Mouse (Mus musculus) neural tube, embryonic 10.5 days (tissue): ENCODE results near the gene Smarcb1.

ENCODE experiments used
- DNase-seq: peaks from one replicate; pipeline ENCODE4 v3.0.0-alpha.2; 2017; ENCODE audit warnings: low spot score; ENCODE audit errors: extremely low spot score

The Smarcb1 gene

DNA sequence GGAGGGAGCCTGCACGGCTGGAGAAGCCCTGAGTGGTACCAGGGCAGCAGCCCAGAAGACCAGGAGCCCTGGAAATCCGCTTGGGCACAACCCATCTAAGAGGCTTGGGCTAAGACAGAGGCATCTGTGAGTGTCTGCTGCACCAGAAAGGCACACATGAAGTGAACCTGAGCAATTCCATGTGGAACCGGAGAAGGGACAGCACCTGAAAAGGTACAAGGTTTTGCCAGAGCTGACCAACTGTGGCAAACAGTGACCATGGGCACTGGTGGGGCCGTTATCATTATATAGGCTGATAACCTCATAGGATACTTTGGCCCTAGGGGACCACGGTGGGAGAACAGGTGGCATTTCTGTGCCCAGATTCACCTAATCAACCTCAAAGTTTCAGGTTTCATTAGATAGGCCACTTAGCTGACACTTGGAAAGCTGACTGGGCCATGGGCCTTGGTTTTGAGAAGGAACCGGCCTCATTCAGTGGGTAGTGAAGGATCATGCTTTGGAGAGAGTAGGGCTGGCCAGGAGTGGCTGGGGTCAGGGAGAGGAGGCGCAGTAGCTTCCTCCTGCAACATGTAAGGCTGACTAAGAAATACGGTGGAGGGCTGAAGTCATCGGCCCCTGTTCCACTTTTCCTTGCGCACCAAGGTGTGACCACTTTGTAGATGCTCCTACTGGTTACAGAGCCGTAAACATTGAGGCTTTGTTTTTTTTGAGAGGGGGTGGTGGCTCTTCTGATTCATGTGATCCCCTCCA, 65.1 kb downstream of the Smarcb1 start:
- DNase-seq: no peak

DNA sequence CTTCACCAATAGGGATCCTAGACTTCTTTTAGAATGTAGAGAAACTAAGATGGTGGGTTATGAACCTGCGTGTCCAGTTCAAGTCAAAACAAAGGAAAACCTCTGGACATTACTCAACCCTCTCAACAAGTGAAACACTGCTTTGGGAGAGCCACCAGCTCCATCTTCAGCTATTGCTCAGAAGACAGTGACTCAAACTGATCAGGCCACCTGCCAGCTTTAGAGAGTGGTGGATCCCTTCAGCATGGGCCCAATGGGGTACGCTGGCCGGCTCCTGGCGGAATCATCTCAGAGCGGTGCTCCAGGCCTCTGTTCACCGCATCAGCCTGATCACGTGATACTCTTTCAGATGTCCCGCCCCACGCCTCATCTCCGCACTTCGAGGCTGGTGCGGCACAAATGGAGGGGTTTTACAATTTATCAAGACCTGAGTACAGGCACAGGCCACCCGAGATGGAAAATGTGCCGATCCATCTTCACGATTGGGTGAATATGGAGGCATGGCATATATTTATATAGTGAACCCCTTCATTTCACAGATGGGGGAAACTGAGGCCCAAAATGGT, 65.9 kb downstream of the Smarcb1 start:
- no peak for DNase-seq

DNA sequence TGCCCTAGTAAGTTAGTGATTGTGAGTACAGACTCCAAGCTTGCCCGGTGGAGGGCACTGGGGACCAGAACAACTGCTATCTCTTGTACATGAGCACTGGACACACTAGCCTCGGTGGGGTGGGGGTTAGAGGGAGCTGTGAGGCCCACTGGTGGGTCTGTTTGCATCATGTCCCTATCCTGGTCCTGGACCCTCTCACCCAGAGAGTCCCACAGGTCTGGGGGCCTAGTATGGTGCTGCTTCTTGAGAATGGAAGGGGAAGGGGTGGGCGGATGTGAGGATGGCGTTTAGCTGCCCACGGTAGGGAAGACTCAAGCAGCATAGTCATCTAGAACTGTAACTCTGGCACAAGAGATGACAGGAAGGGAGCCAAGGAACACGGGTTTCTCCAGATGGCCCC, 66.6 kb downstream of the Smarcb1 start:
- no peak for DNase-seq

DNA sequence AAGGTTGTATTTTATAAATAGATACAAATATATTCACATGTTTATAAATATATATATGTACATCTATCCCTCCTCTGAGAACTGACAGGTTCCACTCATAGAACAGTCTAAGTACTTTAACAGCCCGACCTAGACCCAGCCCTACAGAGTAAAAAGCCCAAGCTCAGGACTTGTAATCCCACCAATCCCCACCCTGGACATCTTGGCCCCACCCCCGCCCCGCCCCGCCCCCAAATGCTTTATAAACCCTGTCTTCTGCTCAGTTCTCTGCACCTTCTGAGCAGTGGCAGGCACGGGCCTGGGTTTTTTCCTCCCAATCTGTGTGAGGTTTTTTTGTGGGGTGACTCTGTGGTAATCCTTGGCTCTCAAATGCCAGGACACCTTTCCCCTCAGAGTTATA, 67.3 kb downstream of the Smarcb1 start:
- DNase-seq: no peak

DNA sequence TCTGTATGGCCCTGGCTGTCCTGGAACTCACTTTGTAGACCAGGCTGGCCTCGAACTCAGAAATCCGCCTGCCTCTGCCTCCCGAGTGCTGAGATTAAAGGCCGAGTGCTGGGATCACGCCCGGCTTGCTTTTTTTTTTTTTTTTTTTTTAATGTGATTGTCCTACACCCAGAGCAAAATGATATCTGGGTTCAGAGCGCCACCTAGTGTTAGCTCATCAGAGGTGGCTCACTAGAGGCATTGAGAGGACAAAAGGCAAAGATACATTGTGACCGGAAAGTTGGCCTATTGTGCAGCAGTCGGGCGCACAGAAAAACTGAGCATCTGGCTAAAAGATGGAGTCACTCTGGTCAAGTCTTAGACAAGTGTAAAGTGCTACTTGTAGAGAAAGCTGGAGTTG, 68.0 kb downstream of the Smarcb1 start:
- DNase-seq: peak; percentile 82

DNA sequence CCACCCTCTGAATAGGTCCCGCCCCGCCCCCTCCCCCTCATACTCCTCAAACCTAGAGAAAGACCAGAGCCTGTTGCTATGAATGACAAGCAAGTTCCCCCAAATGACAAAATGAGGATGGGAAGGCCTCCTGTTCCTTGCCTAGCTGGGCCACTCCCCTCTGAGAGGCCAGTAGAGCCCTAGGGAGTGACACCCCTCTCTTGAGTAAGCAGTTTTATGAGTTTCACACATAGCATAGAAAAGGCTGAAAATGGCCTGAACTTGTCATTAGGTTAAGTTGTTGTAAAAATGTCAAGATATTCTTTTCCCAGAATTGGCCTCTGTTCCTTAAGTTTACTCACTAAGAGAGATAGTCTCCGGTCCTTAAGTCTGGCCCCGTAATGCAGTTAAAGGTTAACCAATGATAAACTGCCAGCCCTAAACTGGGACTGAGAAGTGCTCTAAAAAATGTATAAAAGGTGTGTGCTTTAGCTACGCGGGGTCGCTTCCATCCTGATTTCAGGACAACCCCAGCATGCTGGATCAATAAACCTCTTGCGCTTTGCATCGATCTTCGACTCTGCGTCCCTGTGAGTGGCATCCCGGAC, 68.8 kb downstream of the Smarcb1 start:
- no peak for DNase-seq

DNA sequence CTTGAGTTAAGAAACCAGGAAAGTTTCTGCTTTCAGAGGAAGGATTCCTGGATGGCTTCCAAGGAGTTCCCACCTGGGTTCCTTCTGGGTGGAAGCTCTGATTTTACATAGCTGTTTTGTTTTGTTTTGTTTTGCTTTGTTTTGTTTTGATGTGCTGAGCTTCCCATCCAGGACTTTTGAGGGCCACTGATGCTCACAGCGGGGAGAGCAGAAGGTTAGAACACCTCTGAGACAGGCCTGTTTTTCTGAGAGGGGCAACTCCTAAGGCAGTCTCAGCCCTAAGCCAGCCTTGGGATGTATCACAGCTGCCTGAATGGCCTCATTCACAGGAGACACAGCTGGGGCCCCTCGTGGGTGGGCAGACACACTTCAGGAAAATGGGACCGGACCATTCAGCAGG, 69.7 kb downstream of the Smarcb1 start:
- DNase-seq: no peak

DNA sequence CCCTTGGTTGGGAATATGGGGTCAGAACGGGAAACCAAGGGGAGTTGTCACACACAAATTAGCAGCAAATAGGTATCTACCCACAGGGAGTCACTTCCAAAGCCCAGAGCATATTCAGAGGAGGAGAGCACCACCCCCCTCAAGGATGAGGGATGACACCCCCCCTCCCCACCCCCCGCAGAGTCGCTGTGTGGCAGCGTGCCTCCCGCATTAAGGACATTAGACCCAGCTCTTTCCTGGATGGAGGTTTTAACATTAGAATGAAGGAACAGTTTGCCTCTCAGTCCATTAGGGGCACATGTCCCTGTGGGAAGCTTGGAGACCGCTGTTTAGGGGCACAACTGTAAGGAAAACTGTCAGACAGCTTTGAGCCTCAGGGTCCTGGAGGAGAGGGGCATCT, 70.3 kb downstream of the Smarcb1 start:
- DNase-seq: no peak

DNA sequence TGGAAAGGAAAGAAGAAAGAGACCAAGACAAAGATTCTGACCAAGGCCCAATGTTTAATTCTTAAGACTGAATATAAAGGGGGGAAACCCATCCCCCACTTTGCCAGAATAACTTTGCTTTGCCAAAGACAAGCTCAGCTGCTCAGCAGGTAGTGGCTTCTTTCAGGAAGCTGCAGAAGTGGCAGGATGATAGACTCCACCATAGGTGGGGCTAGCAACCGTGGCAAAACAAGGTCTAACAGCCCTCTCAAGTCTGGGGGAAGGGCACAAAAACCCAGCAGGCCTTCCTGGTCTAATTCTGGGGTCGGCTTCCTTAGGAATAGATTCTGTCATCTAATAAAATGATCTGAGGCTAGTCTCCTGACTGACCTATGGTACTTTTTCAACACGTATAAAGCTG, 73.0 kb downstream of the Smarcb1 start:
- DNase-seq: no peak
